Mouse (Mus musculus) midbrain, postnatal 0 days (tissue): ENCODE measurements at regions not wholly inside any gene's neighbourhood (a gene's known extent, or its start where the extent isn't known, plus 50 kb on each side); places are given as distances from the start of the nearest gene placed in this dataset.
A peak's percentile ranks its signal among the peaks of the same experiment; 100 is the strongest.

Source experiments
- ATAC-seq: fragments of 200-750 bp; cut with Nextera tagmentation; 2 replicates; pipeline ENCODE4 v1.8.0; 2017; ENCODE audit warnings: moderate number of reproducible peaks, mild to moderate bottlenecking, moderate TSS enrichment, moderate library complexity; ENCODE audit not compliant: low FRiP score
- DNase-seq: peaks from one replicate; pipeline ENCODE4 v3.0.0-alpha.2; 2015; ENCODE audit warnings: low spot score
- H3K27ac ChIP-seq: fragments of 300-500 bp; sonication (generic); 2 replicates; pipeline ENCODE4 v1.5.1; 2014; ENCODE audit warnings: low read depth, mild to moderate bottlenecking, low read length, mixed read lengths
- H3K27me3 ChIP-seq: fragments of 300-500 bp; sonication (generic); 2 replicates; pipeline ENCODE4 v1.6.1; 2014; ENCODE audit warnings: low read length, control low read depth, mixed read lengths; ENCODE audit not compliant: insufficient read depth
- H3K36me3 ChIP-seq: fragments of 300-500 bp; sonication (generic); 2 replicates; pipeline ENCODE4 v1.6.1; 2014; ENCODE audit warnings: low read length, control low read depth, mixed read lengths; ENCODE audit not compliant: insufficient read depth
- H3K4me1 ChIP-seq: fragments of 300-500 bp; sonication (generic); 2 replicates; pipeline ENCODE4 v1.6.1; 2014; ENCODE audit warnings: mild to moderate bottlenecking, control low read depth, antibody characterized with exemption, low read length, mixed read lengths; ENCODE audit not compliant: insufficient read depth
- H3K4me2 ChIP-seq: fragments of 300-500 bp; sonication (generic); 2 replicates; pipeline ENCODE4 v1.6.1; 2014; ENCODE audit warnings: low read depth, mild to moderate bottlenecking, low read length, mixed read lengths; ENCODE audit not compliant: poor library complexity, severe bottlenecking
- H3K4me3 ChIP-seq: fragments of 300-500 bp; sonication (generic); 2 replicates; pipeline ENCODE4 v1.5.1; 2014; ENCODE audit warnings: low read depth, mild to moderate bottlenecking, low read length, moderate library complexity
- H3K9ac ChIP-seq: fragments of 300-500 bp; sonication (generic); replicated peaks from 2 replicates; pipeline ENCODE4 v1.6.1; 2014; ENCODE audit warnings: mild to moderate bottlenecking, low read length, moderate library complexity, mixed read lengths; ENCODE audit not compliant: poor library complexity, severe bottlenecking
- H3K9me3 ChIP-seq: fragments of 300-500 bp; sonication (generic); 2 replicates; pipeline ENCODE4 v1.6.1; 2016; ENCODE audit warnings: low read length, control low read depth
- CTCF ChIP-seq: IDR thresholded peaks from 2 replicates; pipeline ENCODE4 v1.5.1; 2016; ENCODE audit warnings: antibody characterized with exemption, mild to moderate bottlenecking
- WGBS: fragments of 180-500 bp; shearing (Covaris S2); extraction: QIAGEN DNeasy Blood & Tissue Kit; methylation state at CpG from one replicate; pipeline ENCODE4 v1.1.7; 2014; 5-methylcytosine and 5-hydroxymethylcytosine counted together

DNA sequence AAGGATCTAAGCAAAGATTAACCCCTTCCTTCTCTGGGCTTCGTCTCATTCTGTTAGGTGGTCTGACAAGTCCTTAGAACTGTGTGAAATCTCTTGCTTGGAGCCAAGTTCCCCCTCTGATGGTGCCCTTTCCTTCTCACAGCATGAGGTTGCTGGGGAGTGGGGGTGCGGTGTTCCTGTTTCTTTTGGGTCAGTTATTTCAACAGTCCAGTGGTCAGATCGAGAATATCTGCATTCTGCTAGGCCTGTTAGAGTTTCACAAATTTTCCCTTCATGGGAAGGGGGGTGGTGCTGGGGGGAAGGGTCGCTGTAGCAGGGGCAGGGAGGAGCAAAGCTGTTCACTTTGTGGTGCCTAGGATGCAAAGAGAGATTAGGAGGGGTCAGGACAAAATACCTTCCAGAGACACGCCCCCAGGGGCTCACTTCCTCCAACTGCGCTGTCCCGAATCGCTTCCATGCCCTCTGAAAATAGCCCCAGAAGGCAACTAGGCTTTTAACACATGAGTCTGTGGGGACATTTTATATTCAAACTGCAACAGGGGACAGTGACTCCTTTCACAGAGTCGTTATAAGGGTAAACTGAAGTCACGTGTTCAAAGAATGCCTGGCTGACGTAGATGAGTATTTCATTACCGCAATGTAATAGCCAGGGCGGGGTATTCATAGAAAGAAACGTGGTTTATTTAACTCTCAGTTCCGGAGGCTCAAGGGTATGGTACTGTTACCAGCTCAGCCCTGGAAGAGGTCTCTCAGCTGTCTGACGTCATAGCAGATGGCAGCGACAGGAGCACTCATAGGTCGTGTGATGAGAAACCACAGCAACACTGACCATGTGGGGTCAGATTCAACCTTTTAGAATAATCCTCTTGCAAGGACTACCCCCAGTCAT is 124.5 kb upstream of the Med14 start:
- peak; percentile 22 for DNase-seq
- no peak overlapping the region for H3K4me2 ChIP-seq

DNA sequence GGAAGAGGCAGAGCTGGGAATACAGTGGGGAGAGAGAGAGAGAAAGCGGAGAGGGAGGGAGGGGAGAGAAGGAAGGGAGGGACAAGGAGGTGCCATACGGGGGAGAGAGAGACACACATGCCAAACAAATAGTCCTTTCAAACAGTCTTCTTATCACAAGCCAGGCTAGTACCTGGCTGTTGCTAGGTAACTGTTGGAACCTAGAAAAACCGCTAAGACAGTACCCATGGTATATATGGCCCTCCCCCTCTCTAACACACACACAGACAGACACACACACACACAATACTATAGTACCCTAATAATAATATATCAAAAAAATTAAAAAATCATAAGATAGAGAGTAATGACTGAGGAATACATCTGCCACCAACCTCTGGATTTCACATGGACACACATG is 117.4 kb upstream of the Med14 start:
- WGBS, result 51% methylated on average over 3 of the region's 3 CpGs
- ATAC-seq (peak; percentile 47; the same call in 1 of the 2 replicates), DNase-seq (no peak)
- Histone ChIP-seq H3K36me3 (no peaks in the 10 kb centered on the region), H3K9ac (no peak overlapping the region), H3K9me3 (no peaks in the 10 kb centered on the region), H3K27ac (no peak overlapping the region), H3K4me2 (no peak overlapping the region), H3K4me3 (no peak overlapping the region), H3K27me3 (no peaks in the 10 kb centered on the region), H3K4me1 (no peaks in the 10 kb centered on the region)
- TF ChIP-seq CTCF, result no peak

More for the DNA sequence above, 124.5 kb upstream of the Med14 start:
- no peak overlapping the region for H3K4me3 ChIP-seq
- TF ChIP-seq CTCF, result no peak
- 22% methylated on average over 18 of the region's 18 CpGs for WGBS
- H3K9me3 ChIP-seq, result no peaks in the 10 kb centered on the region
- H3K27me3 ChIP-seq, result no peaks in the 10 kb centered on the region
- no peaks in the 10 kb centered on the region for H3K4me1 ChIP-seq
- H3K9ac ChIP-seq, result no peak overlapping the region
- H3K27ac ChIP-seq, result no peak overlapping the region
- no peak for ATAC-seq
- no peaks in the 10 kb centered on the region for H3K36me3 ChIP-seq

GRCm38 (mm10) chrX:12877506-12877905 is 115.6 kb upstream of the Med14 start:
- 31% methylated on average over 4 of the region's 4 CpGs for WGBS
- Histone ChIP-seq H3K4me1 (no peaks in the 10 kb centered on the region), H3K27me3 (no peaks in the 10 kb centered on the region), H3K4me3 (no peak overlapping the region), H3K27ac (no peak overlapping the region), H3K9ac (no peak overlapping the region), H3K36me3 (no peaks in the 10 kb centered on the region), H3K4me2 (no peak overlapping the region), H3K9me3 (no peaks in the 10 kb centered on the region)
- no peak for ATAC-seq
- no peak for DNase-seq
- no peak for TF ChIP-seq CTCF

DNA sequence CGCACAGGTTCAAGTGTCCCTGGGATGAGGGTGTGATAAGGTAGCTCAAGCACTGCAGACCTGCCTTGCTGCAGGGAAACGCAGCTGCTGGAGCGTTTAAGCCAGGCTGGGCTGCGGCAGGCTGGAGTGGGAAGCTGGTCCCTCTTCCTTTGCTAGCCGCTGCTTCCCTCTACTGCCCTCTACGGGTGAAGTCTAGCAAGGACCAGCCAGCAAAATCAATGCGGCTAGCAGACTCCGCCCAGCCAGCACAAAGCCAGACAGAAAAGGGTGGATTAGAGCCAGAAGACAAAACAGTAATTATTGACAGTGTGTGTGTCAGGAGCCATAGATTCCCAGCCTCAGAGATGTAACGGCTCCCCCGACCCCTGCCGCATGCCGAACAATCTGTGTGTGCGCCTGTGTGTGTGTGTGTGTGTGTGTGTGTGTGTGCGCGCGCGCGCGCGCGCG is 111.8 kb upstream of the Med14 start:
- Histone ChIP-seq H3K4me2 (peak overlapping the region; percentile 36), H3K36me3 (no peaks in the 10 kb centered on the region), H3K27ac (peak overlapping the region; percentile 82), H3K4me1 (no peaks in the 10 kb centered on the region), H3K4me3 (peak overlapping the region; percentile 24; the same call in 1 of the 2 replicates), H3K9ac (peak overlapping the region; percentile 42; the same call in 1 of the 2 replicates), H3K27me3 (no peaks in the 10 kb centered on the region), H3K9me3 (no peaks in the 10 kb centered on the region)
- TF ChIP-seq CTCF, result peak; percentile 92
- DNase-seq, result peak; percentile 89
- 34% methylated on average over 22 of the region's 22 CpGs for WGBS
- peak; percentile 89 for ATAC-seq

GRCm38 (mm10) chrX:12873230-12873629 is 111.4 kb upstream of the Med14 start:
- H3K27ac ChIP-seq, result peak overlapping the region; percentile 82
- H3K4me1 ChIP-seq, result no peaks in the 10 kb centered on the region
- H3K27me3 ChIP-seq, result no peaks in the 10 kb centered on the region
- WGBS, result 30% methylated on average over 6 of the region's 6 CpGs
- H3K4me3 ChIP-seq, result peak overlapping the region; percentile 24; the same call in 1 of the 2 replicates
- DNase-seq (no peak), ATAC-seq (peak; percentile 57)
- TF ChIP-seq CTCF, result no peak
- no peaks in the 10 kb centered on the region for H3K36me3 ChIP-seq
- no peaks in the 10 kb centered on the region for H3K9me3 ChIP-seq
- H3K9ac ChIP-seq, result 0 out of 2 replicates have a peak overlapping the region, but pooled peaks have one; percentile 42
- H3K4me2 ChIP-seq, result peak overlapping the region; percentile 36

DNA sequence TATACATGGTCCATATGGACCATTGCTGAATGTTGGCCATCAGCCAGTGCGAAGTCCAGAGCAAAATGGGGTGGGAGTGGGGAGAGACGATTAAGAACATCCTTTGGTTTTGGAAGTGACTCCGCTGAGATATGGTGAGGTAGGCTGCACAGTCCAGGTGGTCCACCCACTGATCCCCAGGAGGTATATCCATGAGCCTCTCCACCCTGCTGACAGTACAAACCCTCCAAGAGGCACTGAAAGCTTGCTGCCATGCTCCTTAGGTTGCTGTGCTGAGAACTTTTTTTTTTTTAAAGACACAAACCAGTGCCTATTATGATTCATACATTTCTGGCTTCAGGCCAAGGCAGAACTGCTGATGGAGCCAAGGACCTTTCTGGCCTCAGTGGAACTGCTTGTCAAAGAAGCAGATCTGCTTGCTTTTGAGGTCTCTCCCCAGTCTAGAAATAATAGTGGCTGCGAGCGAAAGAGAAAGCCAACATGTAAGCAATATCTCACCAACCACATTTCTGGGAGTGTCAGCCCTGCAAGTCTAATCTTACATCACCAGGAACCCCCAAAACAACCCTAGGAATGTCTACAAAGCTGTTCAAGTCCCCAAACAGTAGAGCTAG is 105.1 kb upstream of the Med14 start:
- ATAC-seq, result no peak
- Histone ChIP-seq H3K9me3 (no peaks in the 10 kb centered on the region), H3K9ac (no peak overlapping the region), H3K27ac (no peak overlapping the region), H3K27me3 (no peaks in the 10 kb centered on the region), H3K36me3 (no peaks in the 10 kb centered on the region), H3K4me2 (no peak overlapping the region), H3K4me3 (no peak overlapping the region), H3K4me1 (no peaks in the 10 kb centered on the region)
- WGBS, result 93% methylated on average over 5 of the region's 5 CpGs
- no peak for DNase-seq
- no peak for TF ChIP-seq CTCF
